Mouse (Mus musculus) frontal cortex, postnatal 25 days (tissue): ENCODE results near the gene Pdpn.
A peak's percentile ranks its signal among the peaks of the same experiment; 100 is the strongest.

Source experiments
- DNase-seq, 2 experiments: peaks; one replicate each; pipeline ENCODE4 v3.0.0; 2022; ENCODE audit warnings: low spot score in 2 of 2

Pdpn gene

GRCm38 (mm10) chr4:143239615-143240201 lies 59.7 kb downstream of the Pdpn start:
- DNase-seq, result no peak

- DNase-seq, result no peak
Observed at GRCm38 (mm10) chr4:143239117-143239516, 60.2 kb downstream of the Pdpn start.

- peak; percentile 40 to 43 for DNase-seq
Observed at GRCm38 (mm10) chr4:143238241-143239031, 60.9 kb downstream of the Pdpn start.

GRCm38 (mm10) chr4:143231790-143232422 lies 67.5 kb downstream of the Pdpn start:
- DNase-seq, result no peak

GRCm38 (mm10) chr4:143231110-143231509 lies 68.3 kb downstream of the Pdpn start:
- no peak for DNase-seq

GRCm38 (mm10) chr4:143227976-143228375 lies 71.4 kb downstream of the Pdpn start:
- DNase-seq, result no peak

GRCm38 (mm10) chr4:143225886-143226285 lies 73.5 kb downstream of the Pdpn start:
- DNase-seq, result no peak

- no peak for DNase-seq
Observed at GRCm38 (mm10) chr4:143219316-143219751, 80.0 kb downstream of the Pdpn start.

- DNase-seq, result no peak
Observed at GRCm38 (mm10) chr4:143218858-143219257, 80.5 kb downstream of the Pdpn start.
